Mouse (Mus musculus): ENCODE measurements around the gene Ripk3. TPM values are rescaled to one million over a fixed set of nuclear protein-coding genes. Genes with fewer than 3 reads are reported as not detected.
A peak's percentile ranks its signal among the peaks of the same experiment; 100 is the strongest.
"Not testable (repeated sequence)": the region's sequence is repeated elsewhere in the genome, so short reads cannot be mapped to it uniquely, and the experiment has no call there.

Gene Ripk3
- polyA plus RNA-seq, 1 experiment, result 38.4 TPM

GRCm38 (mm10) chr14:55762001-55762821, 26.5 kb downstream of the Ripk3 start:
- H3K36me3 ChIP-seq (replicated peaks; ENCODE audit: low read length), result peaks cover 3% of the 10 kb centered on the region
- H3K9me3 ChIP-seq, result no peaks in the 10 kb centered on the region
- peaks cover 86% of the 10 kb centered on the region for H3K4me1 ChIP-seq
- TF ChIP-seq GATA1 (IDR thresholded peaks at IDR 0.05; ENCODE audit: borderline replicate concordance, low read length) (no peak), FLI1 (IDR thresholded peaks at IDR 0.05; ENCODE audit: low read length) (no peak)
- peaks cover 20% of the 10 kb centered on the region for H3K27me3 ChIP-seq (replicated peaks)
- peak overlapping the region; percentile 84 for H3K4me3 ChIP-seq (replicated peaks)

DNA sequence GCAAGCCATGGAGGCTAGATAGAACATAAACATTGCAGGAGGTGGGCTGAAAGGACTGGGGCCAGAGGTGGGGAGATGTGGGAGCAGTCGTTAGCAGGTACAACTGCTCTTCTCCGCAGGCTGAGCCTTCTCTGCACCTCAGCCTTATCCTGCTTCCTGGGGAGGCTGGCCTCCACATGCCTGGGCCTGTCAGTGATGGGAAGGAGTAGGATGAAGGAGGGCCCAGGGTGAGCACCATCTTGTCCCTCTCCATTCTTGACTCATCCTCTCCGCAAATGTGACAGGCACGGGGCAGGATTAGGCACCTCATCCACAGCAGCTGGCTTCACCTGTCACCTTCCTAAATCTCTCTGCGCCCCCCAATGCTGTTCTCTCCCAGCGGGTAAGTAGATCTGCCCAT, 27.5 kb downstream of the Ripk3 start, which contains the start of gene Ltb4r2:
Gene Ltb4r2, plus strand, starts transcription at position 266 of the 400 bp plus-strand sequence.
- Histone ChIP-seq H3K27me3 (replicated peaks) (peaks cover 18% of the 10 kb centered on the region), H3K4me3 (replicated peaks) (peak within 1 kb of the TSS; percentile 84), H3K9me3 (no peaks in the 10 kb centered on the region), H3K36me3 (replicated peaks; ENCODE audit: low read length) (peaks cover 11% of the 10 kb centered on the region), H3K4me1 (peaks cover 79% of the 10 kb centered on the region)
- no peak for TF ChIP-seq GATA1 (IDR thresholded peaks at IDR 0.05; ENCODE audit: borderline replicate concordance, low read length)

DNA sequence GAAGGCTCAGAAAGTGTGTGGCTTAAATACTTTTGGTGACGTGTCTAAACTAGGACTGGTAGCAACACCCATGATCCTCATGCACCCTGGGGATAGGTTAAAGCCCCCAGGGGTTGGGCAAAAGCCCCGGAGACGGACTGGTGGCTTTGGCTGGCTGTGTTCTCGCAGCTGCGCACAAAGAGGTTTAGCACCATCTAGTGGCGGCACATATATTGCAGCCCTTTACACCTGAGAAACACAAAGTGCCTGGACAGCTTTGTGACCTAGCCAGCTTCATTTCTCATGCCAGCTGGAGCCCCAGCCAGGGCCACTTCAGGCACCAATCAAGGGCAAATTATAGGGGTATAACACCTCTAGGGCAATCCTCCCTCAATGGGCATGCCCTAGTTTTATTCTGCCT, 28.5 kb downstream of the Ripk3 start:
- not testable (repeated sequence) for H3K4me3 ChIP-seq (replicated peaks); H3K9me3 ChIP-seq
- Histone ChIP-seq H3K36me3 (replicated peaks; ENCODE audit: low read length) (peaks cover 21% of the 10 kb centered on the region), H3K27me3 (replicated peaks) (peaks cover 18% of the 10 kb centered on the region), H3K4me1 (peaks cover 69% of the 10 kb centered on the region)

DNA sequence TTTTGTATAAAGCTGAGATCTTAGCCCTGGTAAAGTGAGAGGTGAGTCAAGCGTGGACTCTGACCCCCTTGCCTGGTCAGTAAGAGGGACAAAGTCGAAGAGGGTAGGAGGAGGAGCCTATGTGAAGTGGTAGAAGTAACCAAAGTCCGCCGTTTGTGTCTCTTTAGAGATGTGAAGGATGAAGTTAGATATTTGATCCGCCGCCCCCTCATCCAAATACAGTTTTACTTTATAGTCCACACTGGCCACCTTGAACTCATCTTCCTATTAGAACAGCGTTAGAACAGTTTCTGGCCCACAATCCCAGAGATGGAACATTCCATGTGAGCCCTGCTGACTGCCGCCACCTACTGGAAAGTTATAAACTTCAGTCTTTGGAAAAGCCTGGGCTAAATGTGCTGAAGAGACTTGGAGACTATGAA, 30.3 kb downstream of the Ripk3 start, which contains the start of gene Cideb:
Gene Cideb, minus strand, starts transcription at position 96 of the 422 bp plus-strand sequence.
- H3K4me3 ChIP-seq (replicated peaks), result peak within 1 kb of the TSS; percentile 78
- no peak for TF ChIP-seq FLI1 (IDR thresholded peaks at IDR 0.05; ENCODE audit: low read length)
- no peak for TF ChIP-seq GATA1 (IDR thresholded peaks at IDR 0.05; ENCODE audit: borderline replicate concordance, low read length)

DNA sequence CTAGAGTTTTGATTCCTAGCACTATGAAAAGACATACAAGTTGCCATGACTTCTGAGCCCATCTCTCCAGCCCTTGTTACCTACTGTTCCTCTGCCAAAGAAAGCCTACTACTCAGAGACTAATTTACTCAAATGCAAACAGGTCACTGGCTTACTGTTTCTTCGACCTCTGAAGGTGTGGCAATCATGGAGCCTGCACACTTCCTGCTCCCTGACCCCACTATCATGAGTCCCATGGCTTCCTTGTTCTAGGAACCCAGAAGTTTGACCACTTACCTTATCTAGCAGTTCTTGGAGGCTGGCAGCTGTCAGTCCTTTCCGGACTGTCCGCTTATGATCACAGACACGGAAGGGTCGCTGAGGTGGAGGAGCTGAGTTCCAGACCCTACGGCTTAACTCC, 31.1 kb downstream of the Ripk3 start:
- Histone ChIP-seq H3K4me3 (replicated peaks) (peak overlapping the region; percentile 24), H3K4me1 (peaks cover 46% of the 10 kb centered on the region), H3K9me3 (no peaks in the 10 kb centered on the region), H3K36me3 (replicated peaks; ENCODE audit: low read length) (peaks cover 47% of the 10 kb centered on the region), H3K27me3 (replicated peaks) (peaks cover 16% of the 10 kb centered on the region)
- no peak for TF ChIP-seq FLI1 (IDR thresholded peaks at IDR 0.05; ENCODE audit: low read length)

More for the DNA sequence above, 30.3 kb downstream of the Ripk3 start, which contains the start of gene Cideb:
- H3K4me1 ChIP-seq, result peaks cover 54% of the 10 kb centered on the region
- no peaks in the 10 kb centered on the region for H3K9me3 ChIP-seq
- peaks cover 18% of the 10 kb centered on the region for H3K27me3 ChIP-seq (replicated peaks)
- peaks cover 39% of the 10 kb centered on the region for H3K36me3 ChIP-seq (replicated peaks; ENCODE audit: low read length)

DNA sequence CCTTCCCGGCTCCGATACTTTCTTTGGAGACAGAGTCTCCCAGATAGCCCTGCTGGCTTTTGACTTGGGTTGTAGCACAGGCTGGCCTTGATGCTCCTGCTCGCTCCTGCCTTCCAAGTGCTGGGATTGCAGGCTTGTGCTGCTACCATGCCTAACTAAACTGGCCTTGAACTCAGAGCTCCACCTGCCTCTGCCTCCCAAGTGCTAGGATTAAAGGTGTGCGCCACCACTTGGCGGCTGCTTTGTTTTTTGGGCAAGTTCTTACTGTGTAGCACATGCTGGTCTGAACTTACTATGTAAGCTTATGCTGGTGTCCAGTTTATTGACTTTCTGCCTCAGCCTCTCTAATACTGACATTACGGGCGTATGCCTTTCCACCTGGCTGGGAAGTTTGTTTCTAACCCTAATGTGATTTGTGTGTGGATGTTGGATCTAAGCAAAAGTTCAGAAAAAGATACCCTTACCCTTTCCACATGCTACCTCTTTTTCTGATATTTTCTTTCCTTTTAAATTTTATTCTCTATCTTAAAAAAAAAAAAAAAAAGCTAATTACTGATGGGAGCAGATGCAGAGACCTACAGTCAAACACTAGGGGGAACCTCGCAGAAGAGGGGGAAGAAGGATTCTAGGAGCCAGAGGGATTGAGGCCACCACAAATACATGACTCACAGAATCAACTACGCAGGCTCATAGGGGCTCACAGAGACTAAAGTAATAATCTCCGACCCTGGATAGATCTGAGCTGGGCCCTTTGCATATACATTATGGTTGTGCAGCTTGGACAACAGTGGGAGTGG, 41.4 kb downstream of the Ripk3 start:
- Histone ChIP-seq H3K4me3 (replicated peaks) (peak overlapping the region; percentile 97), H3K4me1 (peaks cover 39% of the 10 kb centered on the region), H3K9me3 (no peaks in the 10 kb centered on the region), H3K36me3 (replicated peaks; ENCODE audit: low read length) (peaks cover 58% of the 10 kb centered on the region), H3K27me3 (replicated peaks) (no peaks in the 10 kb centered on the region)
- TF ChIP-seq GATA1 (IDR thresholded peaks at IDR 0.05; ENCODE audit: borderline replicate concordance, low read length) (no peak), FLI1 (IDR thresholded peaks at IDR 0.05; ENCODE audit: low read length) (no peak)

- H3K27me3 ChIP-seq (replicated peaks), result no peaks in the 10 kb centered on the region
- H3K4me1 ChIP-seq, result peaks cover 39% of the 10 kb centered on the region
- peak overlapping the region; percentile 97 for H3K4me3 ChIP-seq (replicated peaks)
- H3K36me3 ChIP-seq (replicated peaks; ENCODE audit: low read length), result peaks cover 58% of the 10 kb centered on the region
- no peaks in the 10 kb centered on the region for H3K9me3 ChIP-seq
- no peak for TF ChIP-seq GATA1 (IDR thresholded peaks at IDR 0.05; ENCODE audit: borderline replicate concordance, low read length)
- no peak for TF ChIP-seq FLI1 (IDR thresholded peaks at IDR 0.05; ENCODE audit: low read length)
Observed at GRCm38 (mm10) chr14:55745861-55746237, 42.8 kb downstream of the Ripk3 start.

GRCm38 (mm10) chr14:55745180-55745860, 43.3 kb downstream of the Ripk3 start, which contains the start of the genes Dhrs1 and Nop9:
Gene Dhrs1 (minus strand): TSS chr14:55745690.
Gene Nop9 (plus strand): TSS chr14:55745693.
- Histone ChIP-seq H3K9me3 (no peaks in the 10 kb centered on the region), H3K27me3 (replicated peaks) (no peaks in the 10 kb centered on the region), H3K36me3 (replicated peaks; ENCODE audit: low read length) (peaks cover 58% of the 10 kb centered on the region), H3K4me3 (replicated peaks) (peak within 1 kb of the TSS; percentile 97), H3K4me1 (peaks cover 39% of the 10 kb centered on the region)
- TF ChIP-seq FLI1 (IDR thresholded peaks at IDR 0.05; ENCODE audit: low read length) (no peak), GATA1 (IDR thresholded peaks at IDR 0.05; ENCODE audit: borderline replicate concordance, low read length) (no peak)

- peak overlapping the region; percentile 75 for H3K4me3 ChIP-seq (replicated peaks)
- H3K4me1 ChIP-seq, result peaks cover 39% of the 10 kb centered on the region
- no peaks in the 10 kb centered on the region for H3K27me3 ChIP-seq (replicated peaks)
- TF ChIP-seq FLI1 (IDR thresholded peaks at IDR 0.05; ENCODE audit: low read length), result no peak
- H3K36me3 ChIP-seq (replicated peaks; ENCODE audit: low read length), result peaks cover 58% of the 10 kb centered on the region
- H3K9me3 ChIP-seq, result no peaks in the 10 kb centered on the region
Observed at GRCm38 (mm10) chr14:55743711-55744110, 45.0 kb downstream of the Ripk3 start.
